Mouse (Mus musculus): ENCODE results near the gene Pccb. TPM values are rescaled to one million over a fixed set of nuclear protein-coding genes. Genes with fewer than 3 reads are reported as not detected.
A peak's percentile ranks its signal among the peaks of the same experiment; 100 is the strongest.

The Pccb gene
- 10 to 100 TPM; 89.0 to 93.4 TPM for total RNA-seq (2021)
- long read RNA-seq, experiment 1, transcript Pccb-201 (15 exons, 2,320 nt) = major isoform, 115 of 149 reads
- long read RNA-seq, experiment 1, partial matches to known transcripts = 26 of 149 reads
- long read RNA-seq, experiment 1, other reads (novel, unspliced or antisense) = 8 of 149 reads
- long read RNA-seq, experiment 2, transcript Pccb-201 (15 exons, 2,320 nt) = major isoform, 125 of 150 reads
- long read RNA-seq, experiment 2, partial matches to known transcripts = 13 of 150 reads
- long read RNA-seq, experiment 2, other reads (novel, unspliced or antisense) = 10 of 150 reads

DNA sequence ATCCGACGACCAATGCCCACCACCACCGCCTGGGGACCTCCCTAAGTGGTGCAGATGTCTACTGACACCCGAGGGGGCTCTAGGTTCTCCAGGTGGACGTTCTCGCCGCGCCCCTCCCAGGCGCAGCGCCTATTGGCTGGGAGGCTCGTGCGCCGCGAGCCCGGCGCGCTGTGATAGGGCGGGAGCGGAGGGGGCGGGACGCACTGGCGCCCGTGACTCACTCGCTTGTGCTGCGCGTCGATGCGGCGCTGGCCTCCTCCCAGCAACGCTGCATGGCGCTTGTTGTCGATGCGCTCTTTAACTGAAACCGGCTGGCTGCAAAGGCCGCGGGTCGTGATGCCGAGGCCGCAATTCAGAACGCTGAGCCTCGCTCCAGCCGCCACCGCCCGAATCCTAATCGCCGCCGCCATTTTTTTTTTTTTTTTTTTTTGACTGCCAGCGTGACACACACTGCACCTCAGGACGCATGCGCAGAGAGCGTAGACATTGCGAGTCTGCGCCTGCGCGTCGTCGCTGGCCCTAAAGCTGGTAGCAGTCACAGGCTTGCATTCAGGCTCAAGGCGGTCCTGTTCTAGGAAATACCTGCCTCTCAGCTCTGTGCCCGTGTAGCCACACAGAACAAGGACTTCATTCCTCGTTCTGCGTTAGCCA, at the start of gene Pccb:
Gene Pccb, minus strand, starts transcription at position 451 of the 651 bp plus-strand sequence.
- intact Hi-C loops (cut with DNase I) = loop anchor here (2.0 kb wide), 1 partner anchor 40 kb away; the partner anchor contains the start of gene Msl2
- DNase-seq = peak; percentile 96 to 97

DNA sequence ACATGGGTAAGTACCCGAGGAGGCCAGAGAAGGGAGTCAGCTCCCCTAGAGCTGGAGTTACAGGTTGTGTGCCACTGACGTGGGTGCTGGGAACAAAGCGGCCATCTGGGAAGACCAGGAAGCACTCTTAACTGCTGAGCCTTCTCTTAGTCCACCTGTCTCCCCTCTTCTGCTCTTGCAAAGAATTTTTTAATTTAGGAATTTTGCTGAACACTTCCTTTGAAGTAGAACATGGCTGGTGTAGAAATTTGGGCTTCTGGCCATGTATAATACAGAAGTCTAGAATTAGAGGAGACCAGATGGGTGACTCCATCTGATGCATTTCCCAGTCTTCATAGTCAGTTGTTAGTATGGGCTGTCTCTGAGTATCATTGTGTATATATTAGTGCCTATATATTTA, 49.0 kb upstream of the Pccb start:
- intact Hi-C loops (cut with DNase I) = no loop called here
- DNase-seq = no peak

DNA sequence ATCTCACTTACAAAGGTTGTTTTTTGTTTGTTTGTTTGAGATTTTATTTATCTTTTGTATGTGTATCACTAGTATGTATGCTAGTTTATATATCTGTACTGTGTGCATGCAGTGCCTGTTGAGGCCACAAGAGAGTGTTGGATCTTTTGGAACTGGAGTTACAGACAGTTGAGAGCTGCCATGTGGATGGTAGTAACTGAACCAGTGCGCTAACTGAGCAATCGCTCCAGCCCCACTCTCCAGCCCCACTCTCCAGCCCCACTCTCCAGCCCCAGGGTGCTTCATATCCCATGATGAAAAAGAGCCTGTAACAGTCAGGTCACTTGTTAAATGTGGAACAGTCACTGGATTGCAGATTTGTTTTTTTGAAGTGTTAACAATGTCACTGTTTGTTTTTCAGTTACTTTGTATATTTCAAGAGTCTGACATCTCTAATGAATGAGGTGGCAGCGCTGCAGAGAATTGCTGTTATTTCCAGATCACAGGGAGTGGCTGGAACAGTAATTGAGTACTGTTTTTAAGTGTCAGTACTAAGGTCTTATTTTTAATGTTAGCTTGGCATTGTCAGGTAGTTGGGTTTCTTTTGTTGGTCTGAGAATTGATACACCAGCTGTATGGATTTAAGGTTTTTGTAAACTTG, 45.5 kb upstream of the Pccb start:
- no peak for DNase-seq
- intact Hi-C loops (cut with DNase I) = no loop called here

DNA sequence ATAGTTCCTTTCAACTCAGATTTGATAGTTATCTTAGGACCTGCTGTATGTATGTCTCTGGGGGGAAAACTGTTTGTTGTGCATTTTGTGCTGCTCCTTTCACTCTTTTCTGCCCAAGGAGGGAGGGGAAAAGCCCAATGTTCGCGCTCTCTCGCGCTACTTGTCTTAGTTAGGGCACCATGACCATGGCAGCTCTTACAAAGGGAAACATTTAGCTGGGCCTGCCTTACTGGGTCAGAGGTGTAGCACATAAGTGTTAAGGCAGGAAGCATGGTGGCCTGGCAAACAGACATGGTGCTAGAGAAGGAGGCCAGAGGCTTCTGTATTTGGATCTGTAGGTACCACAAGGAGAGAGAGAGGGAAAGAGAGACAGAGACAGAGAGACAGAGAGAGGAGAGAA, 43.9 kb upstream of the Pccb start:
- no peak for DNase-seq
- intact Hi-C loops (cut with DNase I) = loop anchor here (5.0 to 10.0 kb wide), 2 partner anchors 79 to 434 kb away; no protein-coding TSS in a partner anchor

DNA sequence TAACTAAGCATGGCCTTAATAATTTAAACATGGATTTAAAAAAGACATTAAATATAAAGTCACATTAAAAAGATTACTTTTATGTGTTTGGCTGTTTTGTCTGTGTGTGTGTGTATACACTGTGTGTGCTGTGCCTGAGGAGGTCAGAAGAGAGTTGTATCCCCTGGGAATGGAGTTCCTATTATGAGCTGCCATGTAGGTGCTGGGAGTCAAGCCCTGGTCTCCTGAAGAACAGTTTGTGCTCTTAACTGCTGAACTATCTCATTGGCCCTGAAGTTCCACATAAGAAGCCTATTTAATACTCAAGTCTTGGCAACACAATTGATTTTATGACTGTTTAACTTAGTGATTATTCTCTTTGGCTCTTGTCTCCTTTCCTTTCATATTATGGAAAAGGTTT, 42.8 kb upstream of the Pccb start:
- no peak for DNase-seq
- intact Hi-C loops (cut with DNase I) = loop anchor here (5.0 to 10.0 kb wide), 2 partner anchors 80 to 433 kb away; no protein-coding TSS in a partner anchor

DNA sequence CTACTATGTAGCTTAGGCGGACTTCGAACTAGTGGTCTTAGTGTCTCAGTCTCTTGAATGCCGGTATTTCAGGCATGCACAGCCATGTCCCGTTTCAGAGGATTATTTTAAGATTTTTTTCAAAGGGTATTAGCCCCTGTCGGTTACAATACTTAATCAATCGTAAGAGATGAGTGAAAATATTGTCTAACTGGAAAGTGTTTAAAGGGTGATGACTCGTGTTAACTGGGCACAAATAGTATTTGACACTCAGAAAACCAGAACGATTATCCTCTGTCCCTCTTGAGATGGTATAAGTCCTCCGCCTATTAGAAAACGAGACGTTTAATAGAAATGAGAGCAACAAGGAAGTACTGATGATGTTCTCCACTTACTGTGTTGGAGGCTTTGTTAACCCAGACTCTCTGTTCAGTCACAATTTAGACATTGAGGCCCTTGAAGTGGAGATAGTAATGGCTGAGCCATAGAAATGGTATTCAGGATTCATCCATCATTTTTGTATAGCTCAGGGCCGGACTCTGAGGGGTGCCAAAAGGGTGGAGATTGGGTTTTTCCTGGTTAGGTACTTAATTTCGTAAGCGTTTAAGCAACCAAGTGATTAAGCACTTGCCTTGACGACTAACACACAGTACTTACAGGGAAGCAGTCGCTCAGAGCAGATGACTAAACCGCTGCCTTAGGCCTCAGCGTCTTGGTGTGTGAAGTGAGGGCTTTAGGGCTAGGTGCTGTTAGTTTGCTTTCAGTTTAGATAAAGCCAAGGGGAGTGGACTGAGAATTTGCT, 41.6 kb upstream of the Pccb start:
- intact Hi-C loops (cut with DNase I) = loop anchor here (5.0 to 10.0 kb wide), 2 partner anchors 81 to 431 kb away; no protein-coding TSS in a partner anchor

DNA sequence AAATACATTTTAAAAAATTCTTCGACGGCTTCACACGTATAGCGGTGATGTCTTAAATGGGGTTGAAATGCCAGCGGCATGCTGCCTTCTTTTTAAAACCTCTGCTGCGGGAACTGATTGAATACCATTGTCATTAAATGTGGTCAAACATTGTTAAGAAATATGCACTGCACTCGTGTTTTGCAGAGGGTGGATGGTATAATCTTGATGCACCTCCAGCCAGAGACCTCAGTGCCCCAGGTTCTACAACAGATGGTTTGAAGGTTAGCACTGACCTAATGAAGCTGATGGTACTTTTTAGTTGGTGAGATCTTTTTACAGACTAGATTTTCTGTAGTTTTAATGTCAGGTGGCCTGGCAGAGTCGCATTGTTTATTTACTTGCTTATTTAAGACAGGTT, 41.0 kb upstream of the Pccb start:
- intact Hi-C loops (cut with DNase I) = loop anchor here (2.0 to 10.0 kb wide), 3 partner anchors 41 to 431 kb away; partner anchors contain the start of gene Pccb
- no peak for DNase-seq

More for the DNA sequence above, 41.6 kb upstream of the Pccb start:
- no peak for DNase-seq

DNA sequence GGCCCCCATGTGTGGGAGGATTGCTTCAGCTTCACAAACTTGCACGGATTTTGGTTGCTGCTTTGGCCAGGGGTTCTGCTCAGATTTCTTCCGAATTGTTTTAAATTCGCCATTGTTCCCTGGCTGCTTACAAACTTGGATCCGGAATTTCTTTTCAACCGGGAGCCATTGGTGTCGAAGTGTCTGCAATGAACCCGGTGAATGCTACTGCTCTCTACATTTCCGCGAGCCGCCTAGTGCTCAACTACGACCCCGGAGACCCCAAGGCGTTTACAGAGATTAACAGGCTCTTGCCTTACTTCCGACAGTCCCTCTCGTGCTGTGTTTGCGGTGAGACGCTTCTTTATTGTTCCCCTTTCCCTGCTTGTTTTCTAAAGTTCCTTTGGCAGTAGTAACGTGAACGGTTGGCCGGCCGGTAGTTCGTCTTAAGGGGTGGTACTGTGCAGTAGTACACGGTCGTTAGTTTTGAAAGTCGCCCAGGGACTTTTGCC, 40.4 kb upstream of the Pccb start:
- peak; percentile 17 to 38 for DNase-seq
- intact Hi-C loops (cut with DNase I) = loop anchor here (2.0 to 10.0 kb wide), 3 partner anchors 40 to 430 kb away; partner anchors contain the start of gene Pccb

DNA sequence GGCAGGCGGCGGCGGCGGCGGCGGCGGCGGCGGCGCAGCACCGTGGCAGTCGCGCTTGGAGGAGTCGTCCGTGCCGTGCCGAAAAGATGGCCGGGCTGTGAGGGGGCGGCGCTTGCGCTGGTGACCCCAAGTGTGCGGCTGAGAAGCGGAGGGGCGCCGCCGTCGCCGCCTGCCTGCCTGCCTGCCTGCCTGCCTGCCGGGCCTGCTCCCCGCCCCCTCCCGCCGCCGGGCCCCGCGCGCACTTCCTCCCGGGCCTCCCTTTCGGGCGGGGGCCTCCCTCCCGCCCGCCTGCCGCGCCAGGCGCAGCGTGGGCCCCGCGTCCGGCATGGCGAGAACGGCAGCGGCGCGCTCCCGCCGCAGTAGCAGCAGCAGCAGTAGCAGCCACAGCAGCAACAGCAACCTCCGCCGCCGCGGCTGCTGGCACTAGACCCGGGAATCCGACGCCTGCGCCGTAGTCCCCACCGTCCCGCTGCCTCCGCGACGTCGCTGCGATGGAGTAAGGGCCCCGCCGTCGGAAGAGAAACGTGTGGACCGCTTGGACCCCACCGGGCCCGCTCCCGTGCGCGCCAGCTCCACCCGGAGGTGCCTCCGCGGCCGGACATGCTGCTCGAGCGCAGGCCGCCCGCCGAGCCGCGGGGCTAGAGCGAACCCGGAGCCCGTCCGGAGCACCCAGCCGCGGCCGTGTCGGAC, 39.8 kb upstream of the Pccb start:
- peak; percentile 87 to 91 for DNase-seq
- intact Hi-C loops (cut with DNase I) = loop anchor here (2.0 to 10.0 kb wide), 3 partner anchors 40 to 430 kb away; partner anchors contain the start of gene Pccb

DNA sequence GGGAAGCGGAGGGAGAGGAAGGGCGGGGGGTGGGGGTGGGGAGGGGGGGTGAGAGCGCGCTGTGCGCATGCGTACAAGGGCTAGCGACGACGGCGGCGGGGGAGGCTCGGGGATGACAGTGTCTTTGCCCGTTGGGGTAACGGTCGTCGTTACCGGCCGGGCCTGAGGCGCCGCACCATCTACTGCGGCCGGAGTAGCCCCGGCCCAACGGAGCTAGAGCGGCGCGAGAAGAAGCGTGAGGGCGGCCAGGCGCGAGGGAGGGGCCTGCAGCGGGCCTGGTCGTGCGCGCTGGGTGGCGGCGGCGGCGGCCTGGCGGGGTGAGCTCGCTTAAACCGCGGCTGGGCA, 39.3 kb upstream of the Pccb start, which contains the start of gene Msl2:
Gene Msl2, plus strand, starts transcription at position 115 of the 345 bp plus-strand sequence.
- no peak for DNase-seq
- intact Hi-C loops (cut with DNase I) = loop anchor here (2.0 to 10.0 kb wide), 2 partner anchors 39 to 429 kb away; partner anchors contain the start of gene Pccb

DNA sequence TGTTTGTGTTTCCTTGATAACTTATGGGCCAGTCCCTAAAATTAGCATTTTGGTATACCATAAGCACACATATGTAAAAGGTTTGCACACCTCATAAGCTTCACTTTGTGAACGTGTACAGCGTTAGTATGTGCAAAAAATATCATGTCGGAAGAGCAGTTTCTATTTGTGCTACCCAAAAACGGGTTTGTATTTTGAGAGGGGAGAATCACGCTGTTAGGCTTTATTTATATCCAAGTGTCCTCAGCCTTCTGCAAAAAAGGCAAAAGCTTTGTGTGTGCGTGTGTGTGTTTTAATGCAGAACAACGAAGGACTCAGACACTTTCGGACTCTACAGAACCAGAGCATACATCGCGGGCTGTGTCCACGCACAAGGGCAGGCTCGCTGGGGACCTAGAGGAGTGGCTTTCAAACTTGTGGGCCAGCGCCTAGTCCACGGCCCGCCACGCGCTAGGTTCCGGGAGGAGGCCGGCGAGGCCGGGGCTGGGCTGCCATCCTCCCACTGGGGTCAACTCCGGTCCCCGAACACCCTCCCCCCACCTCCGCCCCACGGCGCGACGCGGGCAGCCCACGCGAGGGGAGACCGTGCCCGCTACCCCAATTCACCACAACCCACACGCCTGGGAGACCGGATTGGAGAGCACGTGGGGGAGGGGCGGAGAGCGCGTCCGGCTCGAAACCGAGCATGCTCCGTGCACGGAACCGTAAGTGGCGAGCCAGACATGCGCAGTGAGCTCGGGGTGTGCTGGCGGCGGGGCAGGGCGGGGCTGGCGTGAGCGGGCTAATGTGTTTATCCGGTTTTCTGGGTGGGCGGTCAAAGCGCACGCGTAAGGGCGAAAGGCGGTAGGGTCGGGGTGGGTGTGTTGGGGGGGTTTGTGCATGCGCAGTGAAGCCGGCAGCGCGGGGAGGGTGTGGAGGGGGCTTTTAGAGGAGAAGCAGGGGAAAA, 38.6 kb upstream of the Pccb start:
- intact Hi-C loops (cut with DNase I) = loop anchor here (10.0 kb wide), 1 partner anchor 429 kb away; no protein-coding TSS in a partner anchor

DNA sequence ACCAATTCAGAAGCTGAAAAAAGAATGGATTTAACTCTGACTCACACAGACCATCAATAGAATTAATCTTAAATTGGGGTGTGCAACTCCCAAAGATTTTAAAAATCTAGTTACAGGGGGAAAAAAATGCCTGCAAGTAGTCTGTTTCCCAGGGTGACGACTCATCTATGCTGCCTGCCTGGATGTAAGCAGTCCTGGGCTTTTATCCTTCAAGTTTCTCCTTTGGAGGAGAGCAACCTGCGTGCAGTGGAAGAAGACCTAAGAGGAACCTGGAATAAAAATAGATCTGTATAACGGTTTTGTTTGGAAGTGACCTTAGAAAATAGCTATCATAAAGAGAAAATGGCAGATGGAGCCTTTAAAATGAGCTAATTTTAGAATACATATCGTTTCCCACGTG, 37.8 kb upstream of the Pccb start:
- intact Hi-C loops (cut with DNase I) = loop anchor here (10.0 kb wide), 1 partner anchor 428 kb away; no protein-coding TSS in a partner anchor
- no peak for DNase-seq

More for the DNA sequence above, 38.6 kb upstream of the Pccb start:
- peak; percentile 99 to 100 for DNase-seq

DNA sequence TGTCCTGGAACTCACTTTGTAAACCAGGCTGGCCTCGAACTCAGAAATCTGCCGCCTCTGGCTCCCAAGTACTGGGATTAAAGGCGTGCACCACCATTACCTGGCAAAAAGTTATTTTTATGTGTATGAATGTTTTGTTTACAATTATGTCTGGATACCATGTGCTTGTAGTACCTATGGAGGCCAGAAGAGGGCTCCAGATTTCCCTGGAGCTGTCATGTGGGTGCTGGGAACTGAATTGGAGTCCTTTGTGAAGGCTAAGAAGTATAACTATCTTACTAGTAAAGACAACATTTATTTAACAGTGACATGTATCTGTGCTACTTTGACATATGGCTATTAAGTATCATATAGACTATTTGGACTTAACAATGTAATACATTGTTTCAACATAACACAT, 35.1 kb upstream of the Pccb start:
- intact Hi-C loops (cut with DNase I) = loop anchor here (10.0 kb wide), 1 partner anchor 425 kb away; no protein-coding TSS in a partner anchor
- no peak for DNase-seq

DNA sequence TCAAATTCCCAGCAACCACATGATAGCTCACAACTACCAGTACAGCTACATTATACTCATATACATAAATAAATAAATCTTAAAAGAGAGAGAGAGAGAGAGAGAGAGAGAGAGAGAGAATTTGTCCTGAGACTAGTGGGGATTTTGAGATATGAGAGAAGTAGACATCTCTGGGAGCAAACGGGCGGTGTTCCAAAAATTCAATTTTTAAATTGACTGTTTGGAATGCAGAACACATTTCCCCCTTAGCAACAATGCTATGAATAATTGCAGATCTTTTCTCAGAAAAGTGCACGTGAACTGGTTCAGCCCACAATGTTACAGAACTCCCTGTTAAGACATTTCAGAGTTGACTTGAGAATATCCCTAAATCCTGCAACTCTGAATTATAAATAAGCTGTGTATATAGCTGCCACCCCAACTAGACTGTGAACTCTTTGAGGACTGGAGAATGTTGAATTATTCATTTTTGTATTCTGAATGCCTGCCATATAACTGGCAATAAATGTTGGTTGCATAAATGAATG, 30.4 kb upstream of the Pccb start:
- intact Hi-C loops (cut with DNase I) = no loop called here
- no peak for DNase-seq

DNA sequence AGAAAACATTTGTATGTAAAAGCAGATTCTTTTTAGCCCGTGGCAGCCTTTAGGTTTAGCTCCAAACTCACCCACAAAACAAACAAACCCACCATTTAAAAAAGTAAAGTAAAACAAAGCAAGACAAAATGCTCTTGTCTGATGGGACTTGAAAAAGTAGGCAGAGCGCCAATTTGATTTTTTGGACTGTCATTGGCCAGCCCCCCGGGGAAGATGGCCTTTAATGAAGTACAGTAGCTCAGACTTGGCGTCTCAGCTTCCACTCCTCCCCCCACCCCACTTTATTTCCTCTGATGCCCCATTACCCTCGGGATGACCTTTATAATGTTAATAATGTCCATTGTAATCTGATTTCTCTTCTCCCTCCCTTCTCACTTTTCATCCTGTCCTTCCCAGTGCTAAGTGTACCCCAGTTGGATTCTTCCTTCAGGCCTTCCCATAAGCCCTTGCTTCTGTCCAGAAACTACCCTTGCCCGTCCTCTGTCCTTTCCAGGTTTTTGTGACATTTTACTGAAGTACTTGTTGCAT, 27.6 kb upstream of the Pccb start:
- intact Hi-C loops (cut with DNase I) = no loop called here
- DNase-seq = no peak

DNA sequence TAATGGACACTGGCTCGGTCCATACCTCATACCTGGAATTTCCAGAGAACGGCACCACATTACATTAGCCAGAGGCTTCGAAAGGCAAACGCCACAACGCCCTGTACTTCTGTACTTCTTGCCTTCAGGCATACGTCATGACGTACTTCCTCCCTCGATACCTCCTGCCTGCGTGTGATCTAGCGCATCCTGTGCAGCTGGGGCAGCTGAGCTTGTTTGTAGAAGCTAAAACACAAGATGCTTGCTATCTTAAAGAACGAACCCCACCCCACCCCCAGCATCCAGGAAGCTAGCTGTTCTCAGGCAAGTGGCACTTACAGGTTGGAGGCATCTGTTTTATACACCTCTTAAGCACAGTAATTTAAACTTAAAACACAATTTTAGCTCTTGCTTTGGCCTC, 26.3 kb upstream of the Pccb start:
- intact Hi-C loops (cut with DNase I) = no loop called here
- no peak for DNase-seq

DNA sequence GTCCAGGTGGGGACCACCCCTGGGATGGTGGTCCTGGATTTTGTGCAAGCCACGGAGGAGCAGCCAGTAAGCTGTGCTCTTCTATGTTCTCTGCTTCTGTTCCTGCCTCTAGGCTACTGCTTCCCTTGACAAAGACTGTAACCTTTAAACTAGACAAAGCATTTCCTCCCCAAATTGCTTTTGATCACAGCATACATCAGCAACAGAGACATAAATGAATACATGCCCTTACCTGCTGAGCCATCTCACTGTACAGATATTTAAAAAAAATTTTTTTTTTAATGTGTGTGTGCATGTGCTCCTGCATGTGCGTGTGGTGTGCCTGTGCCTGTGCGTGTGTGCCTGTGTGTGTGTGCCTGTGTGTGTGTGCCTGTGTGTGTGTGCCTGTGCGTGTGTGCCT, 22.5 kb upstream of the Pccb start:
- intact Hi-C loops (cut with DNase I) = no loop called here
- no peak for DNase-seq

DNA sequence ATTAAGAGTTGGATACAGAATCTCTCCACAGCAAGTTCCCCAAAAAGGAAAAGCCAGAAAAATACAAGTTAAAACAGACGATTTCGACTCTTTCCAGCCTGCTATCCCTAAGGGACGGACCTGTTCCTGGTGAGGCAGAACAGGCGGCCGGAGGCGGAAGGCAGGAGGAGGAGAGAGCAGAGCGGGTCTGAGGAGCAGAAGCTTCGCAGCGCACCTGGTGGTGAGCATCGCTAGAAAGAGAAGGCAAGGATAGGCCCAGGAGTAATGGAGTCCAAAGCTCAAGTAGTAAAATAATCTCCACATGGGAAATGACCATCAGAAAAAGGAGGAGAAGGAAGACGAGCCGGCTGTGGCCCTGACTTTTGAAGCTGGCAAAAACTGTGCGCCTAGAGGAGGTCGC, 18.6 kb upstream of the Pccb start:
- intact Hi-C loops (cut with DNase I) = no loop called here
- DNase-seq = no peak
